Mouse (Mus musculus) gastrocnemius, adult 8-10 months (tissue): ENCODE data around the gene Hspe1. TPM values are rescaled to one million over a fixed set of nuclear protein-coding genes. Genes with fewer than 3 reads are reported as not detected.

Experiments used
- DNase-seq, 2 experiments: peaks; one replicate each; pipeline ENCODE4 v3.0.0; 2022; ENCODE audit warnings: low spot score in 2 of 2
- total RNA-seq, 4 experiments: library from RNA; stranded (reverse); gene quantifications; 2 replicates each; pipeline ENCODE4 v1.2.4; 2022

Hspe1 gene
- total RNA-seq, 4 experiments from 2014 or later: 83.2 to 102 (median 92.9) TPM

- no peak for DNase-seq
Observed at GRCm38 (mm10) chr1:55133173-55133572, 45.2 kb downstream of the Hspe1 start.

DNA sequence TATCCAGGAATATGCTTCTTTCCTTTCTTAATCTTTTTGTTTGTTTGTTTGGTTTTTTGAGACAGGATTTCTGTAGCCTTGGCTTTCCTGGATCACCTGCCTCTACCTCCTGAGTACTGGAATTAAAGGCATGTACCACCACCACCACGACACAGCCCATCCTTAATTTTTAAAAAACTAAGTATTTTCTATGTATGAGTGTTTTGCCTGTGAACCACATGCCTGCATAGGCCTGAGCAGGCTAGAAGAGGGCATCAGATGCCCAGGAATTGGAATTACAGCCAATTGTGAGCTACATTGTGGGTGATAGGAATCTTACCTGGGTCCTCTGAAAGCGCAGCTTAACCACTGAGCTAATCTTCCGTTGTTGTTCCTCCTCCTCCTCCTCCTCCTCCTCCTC lies 46.4 kb downstream of the Hspe1 start:
- DNase-seq: no peak

DNA sequence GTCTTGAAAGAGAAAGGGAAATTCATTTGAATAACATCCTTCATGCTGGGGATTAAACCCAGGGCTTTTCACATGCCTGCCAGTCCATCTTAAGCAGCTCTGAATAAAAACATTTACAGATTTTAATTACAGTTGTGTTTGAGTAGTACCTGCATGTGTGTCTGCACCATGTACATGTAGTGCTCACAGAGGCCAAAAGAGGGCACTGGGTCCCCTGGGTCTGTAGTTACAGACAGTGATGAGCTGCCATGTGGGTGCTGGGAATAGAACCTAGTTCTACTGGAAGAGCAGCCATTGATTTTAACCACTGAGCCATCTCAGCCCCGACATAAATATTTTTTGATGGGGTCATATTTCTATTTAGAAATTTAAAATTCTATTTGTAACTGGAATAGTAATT lies 47.9 kb downstream of the Hspe1 start:
- DNase-seq: no peak

Other genes starting within 250 kb of the Hspe1 start
- gene Ankrd44, start 161.7 kb upstream of the Hspe1 start, total RNA-seq: 1 to 10 TPM; 4.0 to 6.9 (median 5.7) TPM
- gene Sf3b1, start 60.7 kb upstream of the Hspe1 start, total RNA-seq: 10 to 100 TPM; 45.9 to 57.9 (median 52.4) TPM
- 10 to 100 TPM; 13.4 to 22.4 (median 19.9) TPM for gene Coq10b, start 35.4 kb upstream of the Hspe1 start, total RNA-seq
- gene Hspd1, start 111 bp downstream of the Hspe1 start, total RNA-seq: 100 to 1,000 TPM; 158 to 189 (median 168) TPM
- 10 to 100 TPM; 33.1 to 39.3 (median 37.1) TPM for gene Mob4, start 43.1 kb downstream of the Hspe1 start, total RNA-seq
- gene Rftn2, start 138.7 kb downstream of the Hspe1 start, total RNA-seq: 1 to 10 TPM; 2.2 to 4.0 (median 3.5) TPM
- 1 to 10 TPM; 2.4 to 2.8 (median 2.8) TPM for gene Mars2, start 149.0 kb downstream of the Hspe1 start, total RNA-seq